Mouse (Mus musculus) brown adipose tissue, adult 24 weeks (tissue): ENCODE results near the gene Ubxn1. TPM values are rescaled to one million over a fixed set of nuclear protein-coding genes. Genes with fewer than 3 reads are reported as not detected.
"Not testable (repeated sequence)": the region's sequence is repeated elsewhere in the genome, so short reads cannot be mapped to it uniquely, and the experiment has no call there.

Source experiments
- H3K27ac ChIP-seq: fragments of 200-500 bp; replicated peaks from 2 replicates; pipeline ENCODE4 v1.5.1; 2012; ENCODE audit warnings: low read depth, mild to moderate bottlenecking, low read length
- H3K4me1 ChIP-seq: fragments of 200-500 bp; 2 replicates; pipeline ENCODE4 v1.6.1; 2012; ENCODE audit warnings: low read length, mixed read lengths; ENCODE audit not compliant: control insufficient read depth, insufficient read depth, insufficient read length
- H3K4me3 ChIP-seq: fragments of 200-500 bp; 2 replicates; pipeline ENCODE4 v1.5.1; 2012; ENCODE audit warnings: low read depth, mild to moderate bottlenecking, low read length, moderate library complexity; ENCODE audit not compliant: insufficient read depth
- polyA plus RNA-seq: library from polyadenylated mRNA; stranded (reverse); fragments of >200 nt; gene quantifications from 2 replicates; pipeline ENCODE4 v1.2.4, GENCODE M21; 2012; ENCODE audit not compliant: missing spikeins, insufficient read depth, insufficient read length

Ubxn1 gene
- polyA plus RNA-seq: 188 and 228 TPM in 2 replicates

DNA sequence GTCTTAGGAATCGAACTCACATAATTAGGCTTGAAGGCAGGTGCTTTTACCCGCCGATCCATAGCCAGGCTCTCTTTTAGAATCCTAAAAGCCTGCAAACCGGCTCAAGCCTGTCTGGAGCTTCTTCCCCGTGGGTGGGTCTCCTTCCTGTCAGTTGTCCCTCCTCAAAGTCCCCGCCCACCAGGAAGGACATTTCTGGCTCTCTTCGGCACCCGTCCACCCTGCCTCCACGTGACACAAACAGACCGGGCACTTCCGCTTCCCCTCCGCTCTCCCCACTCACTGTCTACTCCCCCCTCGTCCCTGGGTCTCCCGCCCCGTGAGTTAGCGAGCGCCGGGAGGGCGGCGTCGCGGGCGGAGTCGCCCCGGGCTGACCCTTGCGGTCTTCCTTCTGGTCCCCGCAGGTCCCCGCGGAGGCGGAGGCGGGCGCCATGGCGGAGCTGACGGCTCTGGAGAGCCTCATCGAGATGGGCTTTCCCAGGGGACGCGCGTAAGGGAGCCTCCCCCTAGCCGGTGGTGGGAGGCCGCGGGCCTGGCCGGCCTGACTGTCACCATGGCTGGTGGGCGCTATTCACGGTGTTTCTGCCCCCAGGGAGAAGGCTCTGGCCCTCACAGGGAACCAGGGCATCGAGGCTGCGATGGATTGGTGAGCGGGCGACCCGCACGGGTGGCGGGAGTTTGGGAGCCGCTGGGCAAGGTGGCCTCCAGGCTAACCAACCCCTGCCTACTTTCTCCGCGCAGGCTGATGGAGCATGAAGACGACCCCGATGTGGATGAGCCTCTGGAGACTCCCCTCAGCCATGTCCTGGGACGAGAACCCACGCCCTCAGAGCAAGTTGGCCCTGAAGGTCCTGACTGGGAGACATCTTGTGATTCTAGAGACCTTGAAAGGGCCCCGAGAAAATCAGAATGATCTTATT is at the start of gene Ubxn1:
TSS of gene Ubxn1 (plus strand) at position 230 of the 920 bp plus-strand sequence.
- H3K27ac ChIP-seq: peak within 1 kb of the TSS; percentile 78
- H3K4me3 ChIP-seq: peak within 1 kb of the TSS; percentile 90
- H3K4me1 ChIP-seq: peaks cover 6% of the 10 kb centered on the region; the same call in 1 of the 2 replicates

DNA sequence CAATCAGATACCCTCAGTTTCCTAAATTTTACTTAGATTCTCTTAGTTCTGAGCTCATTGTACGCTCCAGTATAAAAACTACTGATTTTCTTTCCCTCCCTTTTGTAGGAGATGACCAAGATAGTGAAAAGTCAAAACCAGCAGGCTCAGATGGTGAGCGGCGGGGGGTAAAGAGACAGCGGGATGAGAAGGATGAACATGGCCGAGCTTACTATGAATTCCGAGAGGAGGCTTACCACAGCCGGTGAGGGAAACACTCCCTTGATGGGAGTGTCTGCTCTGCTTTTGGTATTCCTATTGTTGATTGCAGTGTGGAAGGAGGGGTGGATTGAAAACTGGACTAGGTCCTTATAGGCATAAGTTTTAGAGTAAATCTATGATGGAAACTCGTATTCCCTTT is 48.6 kb upstream of the Ubxn1 start:
- Histone ChIP-seq H3K27ac (no peak overlapping the region), H3K4me1 (peaks cover 4% of the 10 kb centered on the region; the same call in 1 of the 2 replicates), H3K4me3 (peak overlapping the region; percentile 10)

DNA sequence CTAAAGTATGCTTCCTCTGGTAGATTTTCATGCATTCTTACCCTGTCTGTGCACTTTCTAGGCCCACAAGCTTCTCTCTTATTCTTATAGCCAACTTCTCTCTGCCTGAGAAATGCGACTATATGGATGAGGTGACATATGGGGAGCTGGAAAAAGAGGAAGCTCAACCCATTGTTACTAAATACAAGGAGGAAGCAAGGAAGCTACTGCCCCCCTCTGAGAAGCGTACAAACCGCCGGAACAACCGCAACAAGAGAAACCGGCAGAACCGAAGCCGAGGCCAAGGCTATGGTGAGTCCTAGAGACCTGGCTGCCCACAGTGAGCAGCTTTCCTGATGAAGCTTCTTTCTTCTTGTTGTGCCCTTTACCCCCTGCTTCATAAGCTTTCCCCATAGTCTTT is 41.6 kb upstream of the Ubxn1 start, which contains the start of gene AC129217.1:
TSS of gene AC129217.1 (plus strand) at position 114 of the 400 bp plus-strand sequence.
- Histone ChIP-seq H3K4me1 (no peaks in the 10 kb centered on the region), H3K27ac (no peak within 1 kb of the TSS)

DNA sequence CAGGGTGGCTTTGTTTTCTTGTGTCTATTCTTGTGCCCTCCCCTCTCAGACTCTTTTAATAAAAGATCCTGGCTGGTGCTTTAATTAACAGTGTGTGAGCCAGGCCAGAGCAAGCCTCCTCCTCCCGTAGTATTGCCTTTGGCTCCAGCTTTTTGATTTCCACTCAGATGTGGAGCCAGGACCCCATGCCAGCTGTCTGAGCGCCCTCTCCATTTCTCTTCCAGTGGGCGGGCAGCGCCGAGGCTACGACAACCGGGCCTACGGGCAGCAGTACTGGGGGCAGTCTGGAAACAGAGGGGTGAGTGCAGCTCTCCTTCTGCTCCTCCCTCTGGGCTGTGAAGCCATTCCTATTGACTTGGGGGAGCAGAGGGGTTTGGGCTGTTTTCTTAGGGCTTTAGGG is 40.6 kb upstream of the Ubxn1 start:
- Histone ChIP-seq H3K27ac (no peak overlapping the region), H3K4me3 (no peak overlapping the region), H3K4me1 (no peaks in the 10 kb centered on the region)

More for the DNA sequence above, 41.6 kb upstream of the Ubxn1 start, which contains the start of gene AC129217.1:
- H3K4me3 ChIP-seq: no peak within 1 kb of the TSS

DNA sequence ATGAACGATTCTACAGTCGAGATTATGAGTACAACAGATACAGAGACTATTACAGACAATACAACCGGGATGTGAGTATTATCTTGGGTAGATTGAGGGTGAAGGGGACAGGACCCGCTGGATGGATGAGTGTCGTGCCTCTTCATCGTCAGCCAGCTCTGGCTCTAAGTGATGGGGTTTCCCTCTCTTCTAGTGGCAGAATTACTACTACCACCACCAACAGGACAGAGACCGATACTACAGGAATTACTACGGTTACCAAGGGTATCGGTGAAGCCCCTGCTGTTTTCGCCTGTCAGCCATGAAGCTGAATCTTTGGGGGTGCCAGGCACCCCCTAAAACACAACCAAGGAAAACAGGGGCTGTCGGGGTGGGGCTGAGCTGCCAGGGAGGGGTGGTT is 40.0 kb upstream of the Ubxn1 start:
- Histone ChIP-seq H3K27ac (no peak overlapping the region), H3K4me1 (no peaks in the 10 kb centered on the region), H3K4me3 (no peak overlapping the region)

DNA sequence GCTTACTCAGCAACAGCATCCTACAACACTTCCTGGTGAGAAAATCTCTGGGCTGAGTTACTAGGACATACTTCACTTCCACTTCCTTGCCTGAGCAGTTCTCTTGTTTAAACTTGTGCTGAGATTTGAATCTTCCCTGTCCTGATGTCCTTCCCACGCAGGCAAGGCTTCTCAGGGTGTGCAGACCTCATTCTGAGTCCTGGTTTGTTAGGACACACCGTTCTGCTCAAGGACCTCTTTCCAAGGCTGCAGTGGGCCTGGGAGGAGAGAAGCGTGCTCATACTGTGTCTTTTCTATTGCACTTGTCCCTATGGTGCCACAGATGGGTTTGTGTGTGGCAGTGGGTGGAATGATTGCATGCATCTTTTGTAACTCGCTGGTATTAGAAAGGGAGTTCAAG is 38.3 kb upstream of the Ubxn1 start:
- Histone ChIP-seq H3K27ac (peak overlapping the region; percentile 45; the same call in 1 of the 2 replicates), H3K4me1 (no peaks in the 10 kb centered on the region), H3K4me3 (no peak overlapping the region)

DNA sequence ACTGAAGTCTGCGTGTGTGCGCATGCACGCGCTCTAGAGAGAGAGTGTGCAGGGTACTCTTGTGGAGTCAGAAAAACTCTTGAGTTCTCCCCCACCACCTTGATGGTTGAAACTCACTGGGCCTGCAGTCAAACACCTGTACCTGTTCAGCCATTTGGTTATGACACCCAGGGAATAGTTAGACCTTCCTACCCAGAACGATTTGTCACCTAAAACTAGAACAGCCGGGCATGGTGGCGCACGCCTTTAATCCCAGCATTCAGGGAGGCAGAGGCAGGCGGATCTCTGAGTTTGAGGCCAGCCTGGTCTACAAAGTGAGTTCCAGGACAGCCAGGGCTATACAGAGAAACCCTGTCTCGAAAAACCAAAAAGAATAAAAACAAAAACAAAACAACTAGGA is 35.0 kb upstream of the Ubxn1 start:
- H3K4me1 ChIP-seq: peaks cover 13% of the 10 kb centered on the region
- not testable (repeated sequence) for H3K4me3 ChIP-seq, H3K27ac ChIP-seq

DNA sequence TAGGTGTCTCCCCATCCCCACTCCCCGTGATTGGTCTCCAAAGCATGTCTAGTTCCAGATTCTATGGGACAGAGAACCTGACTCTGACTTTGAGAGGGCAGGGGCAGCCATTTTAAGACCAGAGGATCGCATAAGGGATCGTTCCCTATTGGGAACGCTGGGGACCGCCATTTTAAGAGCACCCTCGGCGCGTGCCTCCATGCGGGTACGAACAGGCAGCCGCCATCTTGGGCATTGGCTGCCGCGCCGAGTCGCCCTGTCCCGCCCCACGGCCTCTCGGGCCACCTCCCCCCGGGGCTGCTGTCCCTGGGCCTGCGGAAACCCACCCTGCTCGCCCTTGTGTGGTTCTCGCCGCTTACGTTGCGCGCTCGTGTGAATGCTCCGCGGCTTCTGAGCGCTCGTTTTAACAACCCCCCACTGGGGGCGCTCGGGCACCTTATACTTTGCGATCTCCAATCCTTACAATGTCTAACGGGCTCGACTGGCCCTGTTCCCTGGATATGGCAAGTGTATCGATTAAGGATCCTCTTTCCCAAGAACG is 34.0 kb upstream of the Ubxn1 start, which contains the start of gene Bscl2:
TSS of gene Bscl2 (plus strand) at position 217 of the 541 bp plus-strand sequence.
- peak within 1 kb of the TSS; percentile 69 for H3K27ac ChIP-seq
- H3K4me1 ChIP-seq: peaks cover 14% of the 10 kb centered on the region
- H3K4me3 ChIP-seq: peak within 1 kb of the TSS; percentile 72

DNA sequence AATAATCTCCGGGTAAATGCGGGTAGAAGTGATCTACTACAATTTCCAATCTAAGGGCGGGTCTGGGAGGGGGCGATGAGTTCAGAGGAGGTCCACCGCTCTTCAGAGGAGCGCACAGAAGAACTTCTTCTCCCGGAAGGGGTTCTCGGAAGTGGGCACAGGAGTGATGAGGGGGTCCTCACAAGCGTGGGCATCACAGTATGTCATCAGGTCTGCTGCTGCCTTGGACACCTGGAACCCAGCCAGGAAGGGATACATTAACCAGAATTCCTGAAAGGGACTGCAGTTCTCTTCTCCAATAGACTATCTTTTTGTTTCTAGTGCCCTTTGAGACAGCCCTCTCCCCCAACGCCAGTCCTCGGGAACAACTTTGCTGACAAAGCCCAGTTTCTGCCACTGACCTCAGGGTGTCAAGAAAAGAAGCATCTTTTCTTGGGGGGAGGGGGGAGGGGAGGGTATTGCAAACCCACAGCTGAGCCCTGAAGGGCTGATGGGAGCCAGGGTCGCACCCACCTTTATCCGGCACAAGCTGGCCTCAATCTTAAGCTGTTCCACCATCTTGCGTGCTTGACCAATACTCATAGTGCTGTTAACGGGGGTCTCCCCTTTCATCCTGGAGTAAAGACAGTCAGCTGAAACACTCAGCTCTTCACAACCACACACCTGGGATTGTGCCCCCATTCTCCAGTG is 33.1 kb upstream of the Ubxn1 start:
- Histone ChIP-seq H3K4me3 (peak overlapping the region; percentile 72), H3K27ac (peak overlapping the region; percentile 69), H3K4me1 (peaks cover 14% of the 10 kb centered on the region)

DNA sequence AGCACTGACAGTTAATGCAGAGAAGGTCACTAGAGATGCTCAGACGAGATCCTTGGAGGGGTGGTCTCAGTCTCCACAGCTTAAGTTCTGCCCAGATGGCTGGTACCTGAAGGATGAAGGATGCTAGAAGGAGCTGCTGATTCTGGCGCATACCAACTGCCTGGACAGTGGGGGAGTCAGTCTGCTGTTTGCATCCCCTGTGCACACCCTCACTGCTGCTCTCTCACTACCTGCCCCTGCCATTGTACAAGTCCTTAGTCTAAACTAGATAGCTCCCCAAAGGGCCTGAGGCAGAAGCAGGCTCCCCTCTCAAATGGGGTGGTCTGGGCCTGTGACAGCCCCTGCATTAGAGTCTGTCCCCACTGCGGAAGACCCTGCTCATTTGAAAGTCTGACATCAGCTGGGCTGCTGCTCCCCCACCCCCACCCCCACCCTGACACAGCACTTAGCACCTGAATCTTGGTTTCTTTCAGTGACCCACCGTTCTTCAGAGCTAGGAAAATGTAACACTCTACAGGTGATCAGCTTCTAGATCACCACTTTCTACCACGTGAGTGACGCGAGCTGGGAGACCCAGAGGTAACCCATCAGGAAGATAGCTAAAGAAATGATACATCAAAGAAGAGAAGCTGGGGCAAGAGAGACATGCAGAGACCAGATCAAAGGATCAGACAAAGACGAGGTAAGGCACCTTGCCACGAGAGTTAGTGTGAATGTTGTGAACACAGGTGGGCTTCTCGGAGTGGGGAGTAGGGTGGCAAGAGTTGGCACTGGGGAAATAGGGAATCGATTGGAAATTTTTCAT is 32.0 kb upstream of the Ubxn1 start, which contains the start of gene Gng3:
TSS of gene Gng3 (minus strand) at position 92 of the 805 bp plus-strand sequence.
- Histone ChIP-seq H3K4me3 (peak within 1 kb of the TSS; percentile 72), H3K4me1 (peaks cover 14% of the 10 kb centered on the region), H3K27ac (peak within 1 kb of the TSS; percentile 69)

DNA sequence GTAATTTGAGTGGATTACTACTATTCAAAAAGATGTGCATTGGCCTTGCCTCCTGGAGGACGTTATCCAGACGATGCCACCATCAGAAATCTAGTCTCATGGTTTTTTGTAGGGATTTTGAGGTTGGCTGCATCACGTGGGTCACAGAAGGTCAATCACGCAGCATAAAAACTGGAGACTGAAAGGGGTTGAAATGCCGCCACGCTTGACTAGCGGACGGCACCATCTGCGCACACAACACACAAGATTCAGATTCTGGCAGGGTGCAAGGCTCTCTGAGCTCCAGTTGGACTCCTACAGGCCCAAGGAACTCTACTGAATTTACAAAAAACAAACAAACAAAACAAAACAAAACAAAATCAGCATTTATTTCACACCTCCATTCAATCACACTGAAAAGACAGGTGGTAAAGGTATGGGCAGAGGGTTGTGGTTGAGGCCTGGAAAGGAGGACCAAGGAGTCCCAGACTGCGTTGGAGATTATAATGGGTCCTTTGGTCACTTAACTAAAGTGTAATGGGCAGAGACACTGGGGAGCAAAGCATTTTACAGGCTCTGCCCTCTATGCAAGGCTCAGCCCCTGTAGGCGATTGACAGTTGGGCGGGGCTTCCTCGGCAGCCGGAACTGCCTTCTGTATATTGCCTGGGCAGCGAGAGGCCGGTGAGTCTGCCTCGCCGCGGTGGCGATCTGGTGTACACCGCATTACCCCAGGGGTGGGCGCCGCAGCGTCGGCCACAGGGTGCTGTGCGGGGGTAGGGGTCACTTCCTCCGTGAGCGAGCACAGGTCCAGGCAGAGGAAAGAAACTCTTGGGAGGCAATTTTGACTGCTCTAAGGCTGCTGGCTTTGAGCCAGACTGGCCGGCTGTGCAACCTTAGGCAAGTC is 31.1 kb upstream of the Ubxn1 start:
- H3K27ac ChIP-seq: peak overlapping the region; percentile 86
- H3K4me1 ChIP-seq: peaks cover 14% of the 10 kb centered on the region

DNA sequence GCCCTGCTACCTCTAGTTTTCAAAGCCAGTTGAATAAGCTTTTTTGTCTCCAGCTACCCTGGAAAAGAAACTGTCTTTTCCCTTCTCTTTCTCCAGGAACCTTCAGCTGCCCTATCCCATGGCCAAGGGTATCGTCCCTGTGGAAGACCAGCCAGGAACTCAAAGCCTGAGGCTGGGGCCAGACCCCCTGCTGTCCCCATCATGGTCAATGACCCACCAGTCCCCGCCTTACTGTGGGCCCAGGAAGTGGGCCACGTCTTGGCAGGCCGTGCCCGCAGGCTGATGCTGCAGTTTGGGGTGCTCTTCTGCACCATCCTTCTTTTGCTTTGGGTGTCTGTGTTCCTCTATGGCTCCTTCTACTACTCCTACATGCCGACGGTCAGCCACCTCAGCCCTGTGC is 30.3 kb upstream of the Ubxn1 start:
- peak overlapping the region; percentile 86 for H3K27ac ChIP-seq
- H3K4me1 ChIP-seq: peaks cover 14% of the 10 kb centered on the region
- H3K4me3 ChIP-seq: peak overlapping the region; percentile 92

More for the DNA sequence above, 31.1 kb upstream of the Ubxn1 start:
- peak overlapping the region; percentile 92 for H3K4me3 ChIP-seq

DNA sequence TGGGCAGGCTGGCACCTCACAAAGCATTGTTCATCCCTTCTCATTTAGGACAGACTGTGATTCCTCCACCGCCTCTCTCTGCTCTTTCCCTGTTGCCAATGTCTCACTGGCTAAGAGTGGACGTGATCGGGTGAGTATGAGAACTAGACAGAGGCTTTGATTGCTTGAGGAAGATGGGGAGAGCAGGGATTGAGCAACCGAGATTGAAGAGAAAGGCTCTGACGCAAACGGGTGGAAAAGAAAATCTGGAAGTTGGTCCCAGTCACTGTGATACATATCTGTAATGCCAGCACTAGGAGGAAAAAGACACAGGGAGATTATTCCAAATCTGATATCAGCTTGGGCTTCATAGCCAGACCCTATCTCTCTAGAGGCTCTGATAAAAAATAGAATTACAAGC is 28.3 kb upstream of the Ubxn1 start:
- no peak overlapping the region for H3K4me3 ChIP-seq
- H3K27ac ChIP-seq: peak overlapping the region; percentile 78
- H3K4me1 ChIP-seq: peaks cover 14% of the 10 kb centered on the region
